ENCODE assay signal across 8 mouse cellular contexts in genomic region chr19:56826047-56826631, GRCm38 (mm10). TPM values are rescaled to one million over a fixed set of nuclear protein-coding genes. Genes with fewer than 3 reads are reported as not detected.
DNase-seq lines count a peak whose midpoint lies in the region; ATAC-seq and TF ChIP-seq lines count a peak whose summit lies in the region.

Gene Tdrd1, plus strand, starts transcription at chr19:56826209.

- no peaks in the 10 kb centered on the region for H3K36me3 ChIP-seq in lung, embryonic 15.5 days
- no peaks in the 10 kb centered on the region for H3K36me3 ChIP-seq in forebrain, embryonic 11.5 days (ENCODE audit: control insufficient read depth, insufficient read depth, low read length)
- H3K36me3 ChIP-seq in intestine, embryonic 14.5 days (ENCODE audit: control insufficient read depth, insufficient read depth, low read length), result no peaks in the 10 kb centered on the region
- no peaks in the 10 kb centered on the region for H3K36me3 ChIP-seq in small intestine, adult 2 months (ENCODE audit: control insufficient read depth, insufficient read depth, low read length)

- TF ChIP-seq CTCF in small intestine, adult 2 months (IDR thresholded peaks at IDR 0.05; ENCODE audit: extremely low read depth, insufficient read length, insufficient replicate concordance, low read depth, low read length), result no peak

- no peak within 1 kb of the TSS for H3K27ac ChIP-seq in lung, embryonic 15.5 days
- H3K27ac ChIP-seq in forebrain, embryonic 11.5 days (ENCODE audit: low read depth, low read length), result no peak within 1 kb of the TSS
- H3K27ac ChIP-seq in intestine, embryonic 14.5 days (ENCODE audit: low read depth), result no peak within 1 kb of the TSS
- no peak within 1 kb of the TSS for H3K27ac ChIP-seq in small intestine, adult 2 months (ENCODE audit: insufficient read depth, low read depth, low read length)

- TF ChIP-seq POLR2A in small intestine, adult 2 months (IDR thresholded peaks at IDR 0.05; ENCODE audit: low read depth, low read length), result no peak

- 51% methylated on average over 44 of the region's 44 CpGs for WGBS in lung, embryonic 15.5 days
- WGBS in forebrain, embryonic 11.5 days, result 68% methylated on average over 44 of the region's 44 CpGs
- 58% methylated on average over 44 of the region's 44 CpGs for WGBS in intestine, embryonic 14.5 days
- WGBS in small intestine, adult 2 months, result 47% methylated on average over 44 of the region's 44 CpGs

- peak within 1 kb of the TSS; percentile 56 for H3K4me2 ChIP-seq in lung, embryonic 15.5 days
- H3K4me2 ChIP-seq in forebrain, embryonic 11.5 days (ENCODE audit: low read depth, low read length, severe bottlenecking), result 0 out of 2 replicates have a peak within 1 kb of the TSS, but pooled peaks have one; percentile 24
- H3K4me2 ChIP-seq in intestine, embryonic 14.5 days (ENCODE audit: low read length), result peak within 1 kb of the TSS; percentile 42

- ATAC-seq in lung, embryonic 15.5 days (ENCODE audit: borderline replicate concordance, extremely low read depth, low FRiP score, low TSS enrichment), result no peak
- ATAC-seq in forebrain, embryonic 11.5 days (replicated peaks; ENCODE audit: low FRiP score), result no peak
- ATAC-seq in intestine, embryonic 14.5 days (replicated peaks; ENCODE audit: low FRiP score, low TSS enrichment, low read depth), result no peak
- ATAC-seq in erythroid progenitor cell, adult 5-6 weeks (replicated peaks; ENCODE audit: low FRiP score, poor library complexity, severe bottlenecking), result no peak

- no peak for DNase-seq in lung, postnatal 14 days
- no peak for DNase-seq in forebrain, embryonic 11.5 days (ENCODE audit: low spot score)
- DNase-seq in intestine, embryonic 14.5 days (ENCODE audit: low spot score), result peak; percentile 67
- no peak for DNase-seq in spleen, adult 12 weeks (ENCODE audit: low spot score)
- no peak for DNase-seq in frontal cortex, postnatal 10 days (ENCODE audit: low spot score in 2 of 2)

- peaks cover 14% of the 10 kb centered on the region; the same call in 1 of the 2 replicates for H3K27me3 ChIP-seq in lung, embryonic 15.5 days
- H3K27me3 ChIP-seq in forebrain, embryonic 11.5 days (ENCODE audit: control insufficient read depth, insufficient read depth, low read length), result no peaks in the 10 kb centered on the region
- H3K27me3 ChIP-seq in intestine, embryonic 14.5 days (replicated peaks; ENCODE audit: control insufficient read depth, insufficient read depth, low read length), result no peaks in the 10 kb centered on the region
- H3K27me3 ChIP-seq in small intestine, adult 2 months (ENCODE audit: control insufficient read depth, insufficient read depth, low read length), result no peaks in the 10 kb centered on the region

- H3K9ac ChIP-seq in lung, embryonic 15.5 days, result no peak within 1 kb of the TSS
- no peak within 1 kb of the TSS for H3K9ac ChIP-seq in forebrain, embryonic 11.5 days (ENCODE audit: low read length)
- 0 out of 2 replicates have a peak within 1 kb of the TSS, but pooled peaks have one; percentile 10 for H3K9ac ChIP-seq in intestine, embryonic 14.5 days (ENCODE audit: low read length)

- no peaks in the 10 kb centered on the region for H3K9me3 ChIP-seq in lung, embryonic 15.5 days
- H3K9me3 ChIP-seq in forebrain, embryonic 11.5 days (ENCODE audit: control insufficient read depth, low read length), result no peaks in the 10 kb centered on the region
- no peaks in the 10 kb centered on the region for H3K9me3 ChIP-seq in intestine, embryonic 14.5 days (ENCODE audit: control insufficient read depth, low read length)

- peak within 1 kb of the TSS; percentile 18 for H3K4me3 ChIP-seq in lung, embryonic 15.5 days
- no peak within 1 kb of the TSS for H3K4me3 ChIP-seq in forebrain, embryonic 11.5 days (ENCODE audit: low read depth, low read length)
- no peak within 1 kb of the TSS; the same call in 1 of the 2 replicates for H3K4me3 ChIP-seq in intestine, embryonic 14.5 days (ENCODE audit: low read depth, low read length)
- H3K4me3 ChIP-seq in small intestine, adult 2 months (ENCODE audit: low read depth, low read length), result peak within 1 kb of the TSS; percentile 33

- peaks cover 10% of the 10 kb centered on the region; the same call in 1 of the 2 replicates for H3K4me1 ChIP-seq in lung, embryonic 15.5 days
- H3K4me1 ChIP-seq in forebrain, embryonic 11.5 days (replicated peaks; ENCODE audit: control insufficient read depth, insufficient read depth, low read length), result no peaks in the 10 kb centered on the region
- H3K4me1 ChIP-seq in intestine, embryonic 14.5 days (replicated peaks; ENCODE audit: control insufficient read depth, insufficient read depth, low read length), result peaks cover 3% of the 10 kb centered on the region; the same call in 1 of the 2 replicates
- H3K4me1 ChIP-seq in small intestine, adult 2 months (ENCODE audit: control insufficient read depth, insufficient read depth, insufficient read length, low read length), result no peaks in the 10 kb centered on the region; the same call in 1 of the 2 replicates

RNA-seq across cellular contexts. Expression of gene Tdrd1, which starts in this region (rescaled TPM):
- 0.81 and 0.94 TPM in 2 replicates for polyA plus RNA-seq in lung, embryonic 15.5 days (2015; fragmentation: Nextera tagmentation; extraction: Ambion mirVana)
- 0.43 and 0.45 TPM in 2 replicates for polyA plus RNA-seq in forebrain, embryonic 11.5 days (2014; fragmentation: Nextera tagmentation; extraction: Ambion mirVana)
- polyA plus RNA-seq in intestine, embryonic 14.5 days (2014; fragmentation: Nextera tagmentation; extraction: Ambion mirVana), result 1.8 and 2.5 TPM in 2 replicates
- 0.05 and 0.10 TPM in 2 replicates for polyA plus RNA-seq in small intestine, adult 2 months (2012; rRNA removed)
- total RNA-seq in erythroid progenitor cell, adult 5-6 weeks (2015; ENCODE audit: low replicate concordance), result not detected in 2 replicates
- total RNA-seq in erythroid progenitor cell, adult 5-6 weeks (2017; ENCODE audit: low replicate concordance), result not detected in 2 replicates

Comparison
In these comparisons a context has a peak if more than half of its experiments do, and no peak if none do; other contexts are left out.
1. H3K4me3 ChIP-seq: peak in lung, embryonic 15.5 days (single experiment) and small intestine, adult 2 months (single experiment); none in forebrain, embryonic 11.5 days (single experiment) and intestine, embryonic 14.5 days (single experiment).
2. Peak in every context shown above with its lines, with median percentiles within 50 percentile points of each other: H3K4me2 ChIP-seq.